Mouse (Mus musculus) brown adipose tissue, adult 24 weeks (tissue): ENCODE data around the gene Arfgap2. TPM values are rescaled to one million over a fixed set of nuclear protein-coding genes. Genes with fewer than 3 reads are reported as not detected.
"Not testable (repeated sequence)": the region's sequence is repeated elsewhere in the genome, so short reads cannot be mapped to it uniquely, and the experiment has no call there.

Source experiments
- H3K27ac ChIP-seq: fragments of 200-500 bp; replicated peaks from 2 replicates; pipeline ENCODE4 v1.5.1; 2012; ENCODE audit warnings: low read depth, mild to moderate bottlenecking, low read length
- H3K4me1 ChIP-seq: fragments of 200-500 bp; 2 replicates; pipeline ENCODE4 v1.6.1; 2012; ENCODE audit warnings: low read length, mixed read lengths; ENCODE audit not compliant: control insufficient read depth, insufficient read depth, insufficient read length
- H3K4me3 ChIP-seq: fragments of 200-500 bp; 2 replicates; pipeline ENCODE4 v1.5.1; 2012; ENCODE audit warnings: low read depth, mild to moderate bottlenecking, low read length, moderate library complexity; ENCODE audit not compliant: insufficient read depth
- polyA plus RNA-seq: library from polyadenylated mRNA; stranded (reverse); fragments of >200 nt; gene quantifications from 2 replicates; pipeline ENCODE4 v1.2.4, GENCODE M21; 2012; ENCODE audit not compliant: missing spikeins, insufficient read depth, insufficient read length

The Arfgap2 gene
- polyA plus RNA-seq = 35.0 and 35.6 TPM in 2 replicates

GRCm38 (mm10) chr2:91264711-91265681 is at the start of gene Arfgap2:
Arfgap2 (plus strand) TSS chr2:91264974.
- Histone ChIP-seq H3K27ac (peak within 1 kb of the TSS; percentile 87), H3K4me3 (peak within 1 kb of the TSS; percentile 88), H3K4me1 (no peaks in the 10 kb centered on the region)

- Histone ChIP-seq H3K4me1 (no peaks in the 10 kb centered on the region), H3K27ac (no peak overlapping the region), H3K4me3 (no peak overlapping the region)
These were observed 47.7 kb upstream of the Arfgap2 start for GRCm38 (mm10) chr2:91217032-91217431.

- no peak overlapping the region for H3K27ac ChIP-seq
- no peaks in the 10 kb centered on the region for H3K4me1 ChIP-seq
- no peak overlapping the region for H3K4me3 ChIP-seq
These were observed 44.3 kb upstream of the Arfgap2 start for GRCm38 (mm10) chr2:91220501-91220900.

- no peak overlapping the region for H3K4me3 ChIP-seq
- no peak overlapping the region for H3K27ac ChIP-seq
- H3K4me1 ChIP-seq = no peaks in the 10 kb centered on the region
These were observed 41.2 kb upstream of the Arfgap2 start for GRCm38 (mm10) chr2:91223614-91224013.

GRCm38 (mm10) chr2:91229735-91230134 is 35.0 kb upstream of the Arfgap2 start:
- no peaks in the 10 kb centered on the region for H3K4me1 ChIP-seq
- H3K4me3 ChIP-seq = no peak overlapping the region
- no peak overlapping the region for H3K27ac ChIP-seq

GRCm38 (mm10) chr2:91236601-91237510 is 27.9 kb upstream of the Arfgap2 start, which contains the start of gene Ddb2:
Ddb2 (minus strand) TSS chr2:91236982.
- H3K4me1 ChIP-seq = no peaks in the 10 kb centered on the region
- peak within 1 kb of the TSS; percentile 75 for H3K4me3 ChIP-seq
- H3K27ac ChIP-seq = peak within 1 kb of the TSS; percentile 69

- H3K4me1 ChIP-seq = not testable (repeated sequence)
- Histone ChIP-seq H3K27ac (0 out of 2 replicates have a peak overlapping the region, but pooled peaks have one; percentile 48), H3K4me3 (peak overlapping the region; percentile 58)
These were observed 27.2 kb upstream of the Arfgap2 start for GRCm38 (mm10) chr2:91237511-91238080.

GRCm38 (mm10) chr2:91242547-91242946 is 22.2 kb upstream of the Arfgap2 start:
- Histone ChIP-seq H3K4me3 (no peak overlapping the region), H3K4me1 (no peaks in the 10 kb centered on the region), H3K27ac (no peak overlapping the region)

- Histone ChIP-seq H3K27ac (no peak overlapping the region), H3K4me3 (no peak overlapping the region)
These were observed 21.4 kb upstream of the Arfgap2 start for GRCm38 (mm10) chr2:91243416-91243815.

GRCm38 (mm10) chr2:91244557-91245228 is 20.1 kb upstream of the Arfgap2 start:
- no peaks in the 10 kb centered on the region for H3K4me1 ChIP-seq
- H3K4me3 ChIP-seq = no peak overlapping the region
- no peak overlapping the region for H3K27ac ChIP-seq

More at GRCm38 (mm10) chr2:91243416-91243815, 21.4 kb upstream of the Arfgap2 start:
- H3K4me1 ChIP-seq = no peaks in the 10 kb centered on the region

- Histone ChIP-seq H3K27ac (no peak overlapping the region), H3K4me1 (no peaks in the 10 kb centered on the region), H3K4me3 (no peak overlapping the region)
These were observed 16.4 kb upstream of the Arfgap2 start for GRCm38 (mm10) chr2:91248366-91248765.

- Histone ChIP-seq H3K27ac (no peak overlapping the region), H3K4me3 (no peak overlapping the region), H3K4me1 (no peaks in the 10 kb centered on the region)
These were observed 12.8 kb upstream of the Arfgap2 start for GRCm38 (mm10) chr2:91252001-91252400.

- no peak overlapping the region for H3K27ac ChIP-seq
- no peak overlapping the region for H3K4me3 ChIP-seq
- no peaks in the 10 kb centered on the region for H3K4me1 ChIP-seq
These were observed 12.3 kb upstream of the Arfgap2 start for GRCm38 (mm10) chr2:91252512-91252911.

GRCm38 (mm10) chr2:91254725-91255380 is 9.9 kb upstream of the Arfgap2 start:
- H3K27ac ChIP-seq = peak overlapping the region; percentile 58; the same call in 1 of the 2 replicates
- peak overlapping the region; percentile 89; the same call in 1 of the 2 replicates for H3K4me3 ChIP-seq
- no peaks in the 10 kb centered on the region for H3K4me1 ChIP-seq
